In the genomic region with DNA sequence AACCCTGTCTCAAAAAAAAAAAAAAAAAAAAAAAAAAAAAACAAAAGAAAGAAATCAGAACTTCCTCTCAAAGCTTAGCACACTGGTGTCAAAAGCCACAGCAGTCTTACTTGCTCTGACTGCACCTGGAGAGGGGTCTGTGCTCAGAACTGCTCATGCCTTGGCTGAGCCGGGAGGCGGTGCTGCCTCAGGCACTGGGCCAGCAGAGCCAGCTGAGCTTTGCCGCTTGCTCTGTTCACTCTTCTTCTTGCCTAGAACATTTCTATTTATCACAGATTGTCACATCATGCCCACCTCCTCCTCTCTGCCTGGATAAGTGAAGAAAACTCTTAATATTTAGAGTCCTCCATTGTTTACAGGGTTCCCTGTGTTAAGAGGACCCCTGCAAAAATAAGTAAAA, we compare ENCODE assay signal across 12 mouse cellular contexts. TPM values are rescaled to one million over a fixed set of nuclear protein-coding genes. Genes with fewer than 3 reads are reported as not detected.
DNase-seq lines count a peak whose midpoint lies in the region; ATAC-seq and TF ChIP-seq lines count a peak whose summit lies in the region.
"Had no signal": no experiment of that assay in that cellular context is flagged by ENCODE, and none has a peak within 500 bp of the region (broad histone marks: within the 10 kb centered on the region; RNA-seq: fewer than 3 reads in every experiment).

No protein-coding gene starts in this region.

- no peaks in the 10 kb centered on the region for H3K27me3 ChIP-seq in stomach, postnatal 0 days (ENCODE audit: control insufficient read depth, insufficient read depth, low read length)
- H3K27me3 ChIP-seq: lung, embryonic 15.5 days; stomach, embryonic 15.5 days had no signal

- intact Hi-C loops in gastrocnemius, adult 2 months (cut with DNase I), result loop anchor here (5.0 kb wide), 1 partner anchor 38 kb away; no protein-coding TSS in a partner anchor
- intact Hi-C loops in gastrocnemius, postnatal 36 days (cut with DNase I), result no loop called here
- intact Hi-C loops in left cerebral cortex, postnatal 25 days (cut with DNase I), result no loop called here

- no peak overlapping the region for H3K4me2 ChIP-seq in stomach, postnatal 0 days (replicated peaks; ENCODE audit: low read depth)
- H3K4me2 ChIP-seq: lung, embryonic 15.5 days; stomach, embryonic 15.5 days had no signal

- peak overlapping the region; percentile 53 for H3K27ac ChIP-seq in gastrocnemius, adult 2 months
- no peak overlapping the region for H3K27ac ChIP-seq in stomach, postnatal 0 days (replicated peaks)
- H3K27ac ChIP-seq: lung, embryonic 15.5 days; stomach, embryonic 15.5 days had no signal

- no peaks in the 10 kb centered on the region for H3K4me1 ChIP-seq in stomach, postnatal 0 days (replicated peaks; ENCODE audit: control insufficient read depth, insufficient read depth)
- H3K4me1 ChIP-seq: lung, embryonic 15.5 days; stomach, embryonic 15.5 days had no signal

- DNase-seq in gastrocnemius, adult 2 months, result peak; percentile 64
- DNase-seq in gastrocnemius, postnatal 36 days, result no peak
- DNase-seq in ZHBTc4 (ENCODE audit: low read depth, low spot score), result peak; percentile 36
- peak; percentile 29 to 61 for DNase-seq in frontal cortex, postnatal 36 days (ENCODE audit: low spot score in 2 of 2)
- peak; percentile 33 to 63 for DNase-seq in left cerebral cortex, postnatal 25 days (ENCODE audit: low spot score in 2 of 2)
- no peak for DNase-seq in stomach, postnatal 0 days (ENCODE audit: low spot score)
- DNase-seq: heart, postnatal 4 days; kidney, adult 2 months had no signal

- H3K9me3 ChIP-seq in stomach, postnatal 0 days (ENCODE audit: control insufficient read depth, low read length), result no peaks in the 10 kb centered on the region
- H3K9me3 ChIP-seq: lung, embryonic 15.5 days; stomach, embryonic 15.5 days had no signal

- no peak overlapping the region for H3K4me3 ChIP-seq in gastrocnemius, adult 2 months
- no peak overlapping the region for H3K4me3 ChIP-seq in stomach, postnatal 0 days (ENCODE audit: low read depth, low read length)
- H3K4me3 ChIP-seq: lung, embryonic 15.5 days; stomach, embryonic 15.5 days had no signal

- 51% methylated on average over 3 of the region's 3 CpGs for WGBS in stomach, postnatal 0 days

- H3K36me3 ChIP-seq in stomach, postnatal 0 days (ENCODE audit: control insufficient read depth, insufficient read depth, low read length), result peaks cover 16% of the 10 kb centered on the region

- ATAC-seq in erythroid progenitor cell, adult 5-6 weeks (replicated peaks; ENCODE audit: low FRiP score, poor library complexity, severe bottlenecking), result no peak
- ATAC-seq in stomach, postnatal 0 days (ENCODE audit: low FRiP score, low TSS enrichment), result no peak
- ATAC-seq: midbrain, embryonic 16.5 days had no signal

- no peak for TF ChIP-seq EP300 in stomach, postnatal 0 days (optimal IDR thresholded peaks at IDR 0.05)

- H3K9ac ChIP-seq in stomach, postnatal 0 days (ENCODE audit: low read length), result no peak overlapping the region
- H3K9ac ChIP-seq: lung, embryonic 15.5 days; stomach, embryonic 15.5 days had no signal

- 0 out of 2 replicates have a peak, but pooled peaks have one; percentile 3 for TF ChIP-seq CTCF in gastrocnemius, adult 2 months (IDR thresholded peaks at IDR 0.05)
- no peak for TF ChIP-seq CTCF in stomach, postnatal 0 days (IDR thresholded peaks at IDR 0.05; ENCODE audit: low read depth)

RNA-seq across cellular contexts. Expression of gene Pet117, which starts 41.8 kb away (rescaled TPM):
- total RNA-seq in gastrocnemius, adult 2 months (2021), result 1 to 10 TPM; 5.2 to 8.4 TPM
- 1 to 10 TPM; 4.5 to 5.6 TPM for total RNA-seq in gastrocnemius, postnatal 36 days (2021)
- 1 to 10 TPM; 7.4 to 9.1 TPM for total RNA-seq in left cerebral cortex, postnatal 25 days (2021)
- total RNA-seq in erythroid progenitor cell, adult 5-6 weeks (2015; ENCODE audit: low replicate concordance), result not detected in 2 replicates
- 12.1 TPM in 1 of 2 replicates, not detected in the other for total RNA-seq in erythroid progenitor cell, adult 5-6 weeks (2017; ENCODE audit: low replicate concordance)
- polyA plus RNA-seq in stomach, postnatal 0 days (2015; fragmentation: Nextera tagmentation; extraction: Ambion mirVana), result 2.4 and 2.5 TPM in 2 replicates
- polyA plus RNA-seq: kidney, adult 2 months had no signal

RNA-seq across cellular contexts. Expression of gene Kat14, which starts 41.8 kb away (rescaled TPM):
- 10 to 100 TPM; 21.3 to 25.4 TPM for total RNA-seq in gastrocnemius, adult 2 months (2021)
- total RNA-seq in gastrocnemius, postnatal 36 days (2021), result 10 to 100 TPM; 15.4 to 19.4 TPM
- 10 to 100 TPM; 32.2 to 36.0 TPM for total RNA-seq in left cerebral cortex, postnatal 25 days (2021)
- total RNA-seq in erythroid progenitor cell, adult 5-6 weeks (2015; ENCODE audit: low replicate concordance), result 10.5 and 16.6 TPM in 2 replicates
- 11.7 and 23.0 TPM in 2 replicates for total RNA-seq in erythroid progenitor cell, adult 5-6 weeks (2017; ENCODE audit: low replicate concordance)
- 20.9 and 21.4 TPM in 2 replicates for polyA plus RNA-seq in stomach, postnatal 0 days (2015; fragmentation: Nextera tagmentation; extraction: Ambion mirVana)

Comparison
In these comparisons a context has a peak if more than half of its experiments do, and no peak if none do; other contexts are left out.
1. DNase-seq: peak in gastrocnemius, adult 2 months (single experiment), ZHBTc4 (single experiment), frontal cortex, postnatal 36 days (2 of 2) and left cerebral cortex, postnatal 25 days (2 of 2); none in gastrocnemius, postnatal 36 days (0 of 2) and stomach, postnatal 0 days (single experiment).